Mouse (Mus musculus): ENCODE data around the gene Nprl2. TPM values are rescaled to one million over a fixed set of nuclear protein-coding genes. Genes with fewer than 3 reads are reported as not detected.

Gene Nprl2
- total RNA-seq (2021): 10 to 100 TPM in 1 of 2 experiments, 1 to 10 TPM in 1; 9.1 to 11.6 TPM
- long read RNA-seq, experiment 1, transcript Nprl2-201 (11 exons, 1,441 nt): major isoform, 13 of 14 reads
- long read RNA-seq, experiment 1, partial matches to known transcripts: 0 of 14 reads
- long read RNA-seq, experiment 1, other reads (novel, unspliced or antisense): 1 of 14 reads
- long read RNA-seq, experiment 2, transcript Nprl2-201 (11 exons, 1,441 nt): major isoform, 14 of 17 reads
- long read RNA-seq, experiment 2, partial matches to known transcripts: 2 of 17 reads
- long read RNA-seq, experiment 2, other reads (novel, unspliced or antisense): 1 of 17 reads

GRCm38 (mm10) chr9:107541474-107542351 is at the start of gene Nprl2, which contains the start of gene Cyb561d2:
Gene Nprl2, plus strand, starts transcription at chr9:107542226.
Gene Cyb561d2, minus strand, starts transcription at chr9:107542193.
- intact Hi-C loops (cut with DNase I): no loop called here
- DNase-seq: peak; percentile 91 to 93

- intact Hi-C loops (cut with DNase I): no loop called here
- no peak for DNase-seq
These were observed 48.5 kb upstream of the Nprl2 start for GRCm38 (mm10) chr9:107493511-107493910.

- intact Hi-C loops (cut with DNase I): no loop called here
- no peak for DNase-seq
These were observed 47.8 kb upstream of the Nprl2 start for GRCm38 (mm10) chr9:107494238-107494637.

GRCm38 (mm10) chr9:107496359-107496758 is 45.7 kb upstream of the Nprl2 start:
- no peak for DNase-seq
- intact Hi-C loops (cut with DNase I): no loop called here

- no peak for DNase-seq
- intact Hi-C loops (cut with DNase I): no loop called here
These were observed 41.2 kb upstream of the Nprl2 start for GRCm38 (mm10) chr9:107500708-107501286.

GRCm38 (mm10) chr9:107502131-107502846 is 39.7 kb upstream of the Nprl2 start:
- intact Hi-C loops (cut with DNase I): no loop called here
- DNase-seq: no peak

- intact Hi-C loops (cut with DNase I): no loop called here
- DNase-seq: no peak
These were observed 37.1 kb upstream of the Nprl2 start for GRCm38 (mm10) chr9:107504662-107505537.

- intact Hi-C loops (cut with DNase I): no loop called here
- no peak for DNase-seq
These were observed 33.8 kb upstream of the Nprl2 start for GRCm38 (mm10) chr9:107508266-107508665.

- intact Hi-C loops (cut with DNase I): loop anchor here (5.0 to 10.0 kb wide), 3 partner anchors 48 to 606 kb away; partner anchors contain the start of gene Cish
- no peak for DNase-seq
These were observed 31.5 kb upstream of the Nprl2 start for GRCm38 (mm10) chr9:107510384-107511100.

- intact Hi-C loops (cut with DNase I): loop anchor here (5.0 to 10.0 kb wide), 3 partner anchors 49 to 607 kb away; partner anchors contain the start of gene Cish
- no peak for DNase-seq
These were observed 30.6 kb upstream of the Nprl2 start for GRCm38 (mm10) chr9:107511436-107511835.

- DNase-seq: no peak
- intact Hi-C loops (cut with DNase I): loop anchor here (5.0 to 10.0 kb wide), 3 partner anchors 50 to 608 kb away; partner anchors contain the start of gene Cish
These were observed 29.7 kb upstream of the Nprl2 start for GRCm38 (mm10) chr9:107512326-107512725.

- intact Hi-C loops (cut with DNase I): loop anchor here (1.0 to 10.0 kb wide), 5 partner anchors 52 to 610 kb away; partner anchors contain the start of gene Cish
- DNase-seq: peak; percentile 68 to 80
These were observed 27.6 kb upstream of the Nprl2 start for GRCm38 (mm10) chr9:107514303-107514955.

- DNase-seq: no peak
- intact Hi-C loops (cut with DNase I): no loop called here
These were observed 21.7 kb upstream of the Nprl2 start for GRCm38 (mm10) chr9:107520331-107520730.

- intact Hi-C loops (cut with DNase I): no loop called here
- no peak for DNase-seq
These were observed 20.8 kb upstream of the Nprl2 start for GRCm38 (mm10) chr9:107521190-107521589.

GRCm38 (mm10) chr9:107521711-107522399 is 20.2 kb upstream of the Nprl2 start:
- intact Hi-C loops (cut with DNase I): no loop called here
- no peak for DNase-seq

- DNase-seq: no peak
- intact Hi-C loops (cut with DNase I): no loop called here
These were observed 19.7 kb upstream of the Nprl2 start for GRCm38 (mm10) chr9:107522400-107522711.

- DNase-seq: peak; percentile 59 to 62
- intact Hi-C loops (cut with DNase I): no loop called here
These were observed 15.6 kb upstream of the Nprl2 start for GRCm38 (mm10) chr9:107526198-107527026.

Measured in gastrocnemius, postnatal 36 days (tissue).